Mouse (Mus musculus) MEL (cell line): ENCODE data around the gene Esam.

Experiments
- CTCF ChIP-seq, 3 experiments: IDR thresholded peaks in 2 of 3; conservative IDR thresholded peaks in 1 of 3; 2 replicates each; pipeline ENCODE4 v1.5.1; 2011 to 2012; ENCODE audit warnings: low read length in 3 of 3, low read depth in 2 of 3, mild to moderate bottlenecking in 2 of 3, improper control_type of control experiment in 1 of 3, inconsistent platforms in 1 of 3, mixed read lengths in 1 of 3, moderate library complexity in 1 of 3; ENCODE audit not compliant: control insufficient read depth in 1 of 3, insufficient read depth in 1 of 3, poor library complexity in 1 of 3, severe bottlenecking in 1 of 3
- E2F4 ChIP-seq: IDR thresholded peaks from 2 replicates; pipeline ENCODE4 v1.6.1; 2011; ENCODE audit warnings: low read depth, low read length, improper control_type of control experiment, borderline replicate concordance
- ELF1 ChIP-seq: IDR thresholded peaks from 2 replicates; pipeline ENCODE4 v1.6.1; 2014; ENCODE audit warnings: low read depth, mild to moderate bottlenecking, inconsistent platforms, low read length, improper control_type of control experiment, moderate library complexity
- POLR2A ChIP-seq, 2 experiments: IDR thresholded peaks; 2 replicates each; pipeline ENCODE4 v1.6.1; 2011 to 2012; ENCODE audit warnings: low read length in 2 of 2, mild to moderate bottlenecking in 2 of 2, control low read depth in 1 of 2, improper control_type of control experiment in 1 of 2, low read depth in 1 of 2, moderate library complexity in 1 of 2; ENCODE audit not compliant: control insufficient read depth in 1 of 2, insufficient read depth in 1 of 2, poor library complexity in 1 of 2
- POLR2AphosphoS5 ChIP-seq: IDR thresholded peaks from 2 replicates; pipeline ENCODE4 v1.6.1; 2012; ENCODE audit warnings: low read depth, borderline replicate concordance, mild to moderate bottlenecking, inconsistent platforms, low read length, moderate library complexity, mixed read lengths
- RAD21 ChIP-seq: IDR thresholded peaks from 2 replicates; pipeline ENCODE4 v1.6.1; 2011; ENCODE audit warnings: mild to moderate bottlenecking, low read depth, low read length, improper control_type of control experiment
- SMC3 ChIP-seq: IDR thresholded peaks from 2 replicates; pipeline ENCODE4 v1.6.1; 2011; ENCODE audit warnings: low read depth, low read length, improper control_type of control experiment
- UBTF ChIP-seq: IDR thresholded peaks from 2 replicates; pipeline ENCODE4 v1.6.1; 2012; ENCODE audit warnings: low read depth, mild to moderate bottlenecking, inconsistent platforms, low read length, improper control_type of control experiment, moderate library complexity, borderline replicate concordance; ENCODE audit not compliant: insufficient read depth
- ZC3H11A ChIP-seq: IDR thresholded peaks from 2 replicates; pipeline ENCODE4 v1.6.1; 2012; ENCODE audit warnings: low read depth, mild to moderate bottlenecking, inconsistent platforms, low read length, improper control_type of control experiment
- ZNF384 ChIP-seq: IDR thresholded peaks from 2 replicates; pipeline ENCODE4 v1.6.1; 2012; ENCODE audit warnings: low read depth, mild to moderate bottlenecking, inconsistent platforms, low read length, improper control_type of control experiment

GRCm38 (mm10) chr9:37586718-37587117 lies 58.8 kb downstream of the Esam start:
- TF ChIP-seq CTCF (IDR thresholded peaks at IDR 0.05 in 2 of 3, conservative IDR thresholded peaks at IDR 0.05 in 1 of 3; ENCODE audit: control insufficient read depth in 1 of 3, insufficient read depth in 1 of 3, low read depth in 2 of 3, low read length in 3 of 3, poor library complexity in 1 of 3, severe bottlenecking in 1 of 3) (no peak), ZNF384 (no peak), UBTF (no peak), RAD21 (no peak), ELF1 (no peak), SMC3 (no peak), POLR2A (IDR thresholded peaks at IDR 0.05; ENCODE audit: control insufficient read depth in 1 of 2, insufficient read depth in 1 of 2, low read depth in 1 of 2, low read length in 2 of 2, poor library complexity in 1 of 2) (no peak), ZC3H11A (no peak), POLR2AphosphoS5 (no peak), E2F4 (no peak)
